Comparison of ENCODE assay signal across 25 mouse cellular contexts in genomic region chr10:24491848-24492247, GRCm38 (mm10).
"Had no signal": no experiment of that assay in that cellular context is flagged by ENCODE, and none has a peak within 500 bp of the region (broad histone marks: within the 10 kb centered on the region; RNA-seq: fewer than 3 reads in every experiment).

No protein-coding gene starts in this region.

- H3K27ac ChIP-seq: heart, embryonic 10.5 days; hindbrain, embryonic 13.5 days; hindbrain, embryonic 15.5 days; hindbrain, postnatal 0 days; kidney, embryonic 15.5 days; kidney, postnatal 0 days; left cerebral cortex, adult 2 months; limb, embryonic 10.5 days; limb, embryonic 12.5 days; liver, embryonic 13.5 days; liver, embryonic 15.5 days had no signal

- H3K36me3 ChIP-seq: heart, embryonic 10.5 days; heart, embryonic 12.5 days; hindbrain, embryonic 13.5 days; hindbrain, embryonic 15.5 days; kidney, embryonic 15.5 days; limb, embryonic 10.5 days; limb, embryonic 12.5 days; liver, embryonic 13.5 days; liver, embryonic 15.5 days had no signal

- DNase-seq: gastrocnemius, postnatal 14 days; gastrocnemius, postnatal 36 days; heart, adult 11 months; heart, postnatal 10 days; kidney, adult 11 months; kidney, adult 2 months; kidney, adult 9 months; kidney, postnatal 14 days; kidney, postnatal 36 days; liver; liver, embryonic 13.5 days; liver, postnatal 0 days had no signal

- H3K4me2 ChIP-seq: heart, embryonic 12.5 days; hindbrain, embryonic 13.5 days; hindbrain, embryonic 15.5 days; kidney, embryonic 15.5 days; limb, embryonic 12.5 days; liver, embryonic 11.5 days; liver, embryonic 13.5 days; liver, embryonic 15.5 days had no signal

- H3K4me3 ChIP-seq: heart, embryonic 10.5 days; heart, embryonic 12.5 days; hindbrain, embryonic 13.5 days; hindbrain, embryonic 15.5 days; kidney, embryonic 15.5 days; left cerebral cortex, adult 2 months; limb, embryonic 10.5 days; limb, embryonic 12.5 days; liver, embryonic 13.5 days; liver, embryonic 15.5 days had no signal

- H3K9ac ChIP-seq: heart, embryonic 12.5 days; hindbrain, embryonic 13.5 days; hindbrain, embryonic 15.5 days; kidney, embryonic 15.5 days; limb, embryonic 12.5 days; liver, embryonic 13.5 days; liver, embryonic 15.5 days; liver, postnatal 0 days had no signal

- H3K4me1 ChIP-seq: hindbrain, embryonic 13.5 days; hindbrain, embryonic 15.5 days; limb, embryonic 10.5 days; limb, embryonic 12.5 days; liver, embryonic 13.5 days; liver, embryonic 15.5 days had no signal

- H3K27me3 ChIP-seq: heart, embryonic 12.5 days; hindbrain, embryonic 13.5 days; hindbrain, embryonic 15.5 days; kidney, embryonic 15.5 days; limb, embryonic 12.5 days; liver, embryonic 13.5 days; liver, embryonic 15.5 days had no signal

- H3K9me3 ChIP-seq: heart, embryonic 10.5 days; heart, embryonic 12.5 days; hindbrain, embryonic 13.5 days; hindbrain, embryonic 15.5 days; kidney, embryonic 15.5 days; limb, embryonic 10.5 days; limb, embryonic 12.5 days; liver, embryonic 13.5 days; liver, embryonic 15.5 days had no signal

- ATAC-seq: hindbrain, postnatal 0 days; intestine, embryonic 16.5 days; liver, postnatal 0 days had no signal
